Mouse (Mus musculus) mouse trophoblast stem cell (cell line): ENCODE results near the gene Tbl3.
"Not testable (repeated sequence)": the region's sequence is repeated elsewhere in the genome, so short reads cannot be mapped to it uniquely, and the experiment has no call there.

Experiments used
- in situ Hi-C, 2 experiments: fragments of 300-500 bp; cut with MseI, MboI; formaldehyde crosslinking; loops; 2 replicates in 1 of 2; 3 replicates in 1 of 2; pipeline ENCODE4 v1.15.1; 2025

The Tbl3 gene

GRCm38 (mm10) chr17:24696011-24696697, 11.3 kb downstream of the Tbl3 start, which contains the start of the genes Gfer and Noxo1:
TSS of gene Gfer (minus strand) at chr17:24696156.
TSS of gene Noxo1 (plus strand) at chr17:24696234.
- in situ Hi-C loops: no loop called here

GRCm38 (mm10) chr17:24695326-24696010, 12.0 kb downstream of the Tbl3 start:
- in situ Hi-C loops: no loop called here

- in situ Hi-C loops: no loop called here
These were observed 15.1 kb downstream of the Tbl3 start for GRCm38 (mm10) chr17:24692385-24692784.

GRCm38 (mm10) chr17:24689251-24690081, 18.0 kb downstream of the Tbl3 start, which contains the start of gene Syngr3:
TSS of gene Syngr3 (minus strand) at chr17:24689955.
- in situ Hi-C loops: no loop called here

GRCm38 (mm10) chr17:24687599-24687998, 19.9 kb downstream of the Tbl3 start:
- in situ Hi-C loops: no loop called here

GRCm38 (mm10) chr17:24687146-24687595, 20.3 kb downstream of the Tbl3 start:
- in situ Hi-C loops: no loop called here

- in situ Hi-C loops: no loop called here
These were observed 20.9 kb downstream of the Tbl3 start for GRCm38 (mm10) chr17:24686514-24686913.

GRCm38 (mm10) chr17:24677500-24678080, 29.9 kb downstream of the Tbl3 start:
- in situ Hi-C loops: no loop called here

- in situ Hi-C loops: no loop called here
These were observed 30.6 kb downstream of the Tbl3 start for GRCm38 (mm10) chr17:24676877-24677276.

GRCm38 (mm10) chr17:24676187-24676586, 31.3 kb downstream of the Tbl3 start:
- in situ Hi-C loops: no loop called here

GRCm38 (mm10) chr17:24674277-24674676, 33.2 kb downstream of the Tbl3 start:
- in situ Hi-C loops: no loop called here

GRCm38 (mm10) chr17:24672141-24672540, 35.3 kb downstream of the Tbl3 start:
- in situ Hi-C loops: no loop called here

GRCm38 (mm10) chr17:24671346-24671745, 36.1 kb downstream of the Tbl3 start:
- in situ Hi-C loops: no loop called here

- in situ Hi-C loops: no loop called here
These were observed 37.1 kb downstream of the Tbl3 start for GRCm38 (mm10) chr17:24670246-24670844.

- in situ Hi-C loops: no loop called here
These were observed 37.8 kb downstream of the Tbl3 start, which contains the start of gene Zfp598 for GRCm38 (mm10) chr17:24669545-24670245. TSS of gene Zfp598 (plus strand) at chr17:24669687.

GRCm38 (mm10) chr17:24669214-24669544, 38.3 kb downstream of the Tbl3 start:
- in situ Hi-C loops: not testable (repeated sequence)

- in situ Hi-C loops: no loop called here
These were observed 40.0 kb downstream of the Tbl3 start for GRCm38 (mm10) chr17:24667416-24667815.

GRCm38 (mm10) chr17:24667011-24667410, 40.4 kb downstream of the Tbl3 start:
- in situ Hi-C loops: not testable (repeated sequence)

- in situ Hi-C loops: loop anchor here (5.0 to 10.0 kb wide), 2 partner anchors 111 to 113 kb away; partner anchors contain the start of gene Pkd1 (in 2 of the 2)
These were observed 49.3 kb downstream of the Tbl3 start, which contains the start of gene Npw for GRCm38 (mm10) chr17:24658017-24658758. TSS of gene Npw (minus strand) at chr17:24658457.

GRCm38 (mm10) chr17:24654969-24655368, 52.5 kb downstream of the Tbl3 start:
- in situ Hi-C loops: loop anchor here (5.0 to 10.0 kb wide), 2 partner anchors 108 to 110 kb away; partner anchors contain the start of gene Pkd1 (in 2 of the 2)
